Mouse (Mus musculus): ENCODE data around the gene Rfc5. TPM values are rescaled to one million over a fixed set of nuclear protein-coding genes. Genes with fewer than 3 reads are reported as not detected.

Rfc5 gene
- 6.5 and 9.4 TPM in 2 replicates for polyA plus RNA-seq (2012; rRNA removed)

DNA sequence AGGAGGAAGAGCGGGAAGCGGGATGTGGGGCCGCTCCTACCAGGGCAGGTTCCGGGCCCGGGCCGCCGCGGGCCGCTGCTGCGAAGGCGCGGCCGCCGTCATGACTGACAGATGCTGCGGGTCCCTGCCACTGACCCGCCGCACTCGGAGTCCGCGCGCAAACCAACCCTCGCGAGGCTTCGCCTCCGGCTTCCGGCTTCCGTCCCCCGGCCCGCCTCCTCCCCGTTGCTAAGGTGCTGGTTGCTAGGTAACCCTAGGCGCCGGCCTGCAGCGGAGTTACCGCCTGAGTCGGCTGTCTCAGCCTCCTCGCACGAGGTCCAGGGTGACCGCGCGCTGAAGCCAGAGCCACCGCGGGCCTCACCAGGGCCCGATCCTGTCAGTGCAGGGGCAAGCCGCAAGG lies at the start of gene Rfc5:
TSS of gene Rfc5 (minus strand) at position 171 of the 400 bp plus-strand sequence.

DNA sequence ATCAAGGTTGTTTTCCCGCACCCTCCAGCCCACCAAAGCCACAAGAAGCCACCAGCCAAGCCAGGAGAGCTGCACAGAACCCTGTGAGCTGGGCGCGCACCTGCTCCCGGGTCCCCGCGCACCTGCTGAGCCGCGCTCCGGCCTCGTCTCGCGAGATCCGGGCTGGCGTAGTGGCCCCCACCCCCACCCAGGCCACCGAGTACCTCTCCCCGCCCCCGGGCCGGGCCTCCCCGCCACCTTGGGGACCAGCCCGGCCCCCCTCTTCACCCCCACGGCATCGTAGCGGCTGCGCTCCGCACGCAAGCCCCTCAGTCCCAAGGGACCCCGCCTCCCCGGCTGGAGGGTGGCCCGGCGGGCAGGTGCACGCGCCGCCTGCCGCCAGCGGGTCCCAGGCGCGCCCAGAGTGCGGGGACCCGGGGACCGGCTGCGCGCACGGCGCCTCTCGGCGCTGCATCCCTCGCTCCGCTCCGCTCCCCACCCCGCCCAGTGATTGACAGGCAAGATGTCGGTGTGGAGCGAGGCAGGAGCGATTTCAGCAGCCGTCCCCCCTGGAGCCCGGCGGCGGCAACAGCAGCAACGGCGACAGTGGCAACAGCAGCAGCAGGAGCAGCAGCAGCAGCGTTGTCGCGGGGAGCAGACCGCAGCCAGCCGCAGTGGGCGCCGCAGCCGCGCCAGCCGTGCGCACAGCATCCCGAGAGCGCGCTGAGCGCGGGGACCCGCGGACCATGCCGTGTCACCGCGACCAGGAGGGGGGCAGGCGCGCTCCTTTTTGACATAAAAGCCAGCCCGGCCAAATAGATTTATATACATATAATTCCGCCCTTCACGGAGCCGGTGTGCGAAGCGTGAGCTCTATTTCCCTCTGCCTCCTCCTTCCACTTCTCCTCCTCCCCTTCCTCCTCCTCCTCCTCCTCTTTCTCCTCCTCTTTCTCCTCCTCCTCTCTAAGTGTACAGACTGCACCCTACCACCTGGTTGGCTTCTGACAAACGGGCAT lies 25.0 kb upstream of the Rfc5 start, which contains the start of gene Ksr2:
TSS of gene Ksr2 (plus strand) at position 494 of the 995 bp plus-strand sequence.

DNA sequence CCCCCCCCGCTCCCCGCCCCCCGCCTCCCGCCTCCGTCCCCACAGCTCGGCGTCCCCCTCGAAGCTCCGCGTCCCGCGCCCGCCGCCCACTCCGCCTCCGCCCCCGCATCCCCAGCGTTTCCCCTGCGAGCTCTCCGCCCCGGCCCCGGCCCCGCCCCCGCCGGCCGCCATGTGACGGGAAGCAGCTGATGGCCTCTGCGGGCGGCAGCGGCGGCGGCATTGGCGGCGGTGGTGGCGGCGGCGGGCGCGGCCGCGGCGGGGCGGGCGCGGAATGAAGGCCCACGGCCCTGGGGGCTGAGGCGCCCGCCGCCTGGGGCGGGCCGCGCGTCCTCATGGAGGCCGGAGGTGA lies 31.7 kb downstream of the Rfc5 start, which contains the start of gene Wsb2:
TSS of gene Wsb2 (plus strand) at position 176 of the 349 bp plus-strand sequence.

Other genes with a start within 250 kb of the Rfc5 start
- gene Pebp1, start 101.4 kb downstream of the Rfc5 start, polyA plus RNA-seq (2012; rRNA removed): 275 and 607 TPM in 2 replicates
- 11.9 and 16.3 TPM in 2 replicates for gene Vsig10, start 70.0 kb downstream of the Rfc5 start, polyA plus RNA-seq (2012; rRNA removed)
- 61.3 and 79.8 TPM in 2 replicates for gene Wsb2, start 31.7 kb downstream of the Rfc5 start, polyA plus RNA-seq (2012; rRNA removed)
- 0.05 and 0.11 TPM in 2 replicates for gene Ksr2, start 25.0 kb upstream of the Rfc5 start, polyA plus RNA-seq (2012; rRNA removed)

Data from stomach, adult 2 months (tissue).